Mouse (Mus musculus) ES-E14 (cell line): ENCODE measurements around the gene Hsp90ab1.

ENCODE experiments used
- CHD2 ChIP-seq: IDR thresholded peaks from 2 replicates; pipeline ENCODE4 v1.6.1; 2014; ENCODE audit warnings: mild to moderate bottlenecking, low read depth, low read length, inconsistent platforms
- HCFC1 ChIP-seq: IDR thresholded peaks from 2 replicates; pipeline ENCODE4 v1.6.1; 2012; ENCODE audit warnings: low read length, inconsistent platforms, borderline replicate concordance; ENCODE audit not compliant: insufficient read depth
- ZC3H11A ChIP-seq: IDR thresholded peaks from 2 replicates; pipeline ENCODE4 v1.6.1; 2012; ENCODE audit warnings: low read depth, mild to moderate bottlenecking, inconsistent platforms, low read length, borderline replicate concordance
- ZNF384 ChIP-seq: IDR thresholded peaks from 2 replicates; pipeline ENCODE4 v1.6.1; 2012; ENCODE audit warnings: low read depth, low read length, inconsistent platforms

DNA sequence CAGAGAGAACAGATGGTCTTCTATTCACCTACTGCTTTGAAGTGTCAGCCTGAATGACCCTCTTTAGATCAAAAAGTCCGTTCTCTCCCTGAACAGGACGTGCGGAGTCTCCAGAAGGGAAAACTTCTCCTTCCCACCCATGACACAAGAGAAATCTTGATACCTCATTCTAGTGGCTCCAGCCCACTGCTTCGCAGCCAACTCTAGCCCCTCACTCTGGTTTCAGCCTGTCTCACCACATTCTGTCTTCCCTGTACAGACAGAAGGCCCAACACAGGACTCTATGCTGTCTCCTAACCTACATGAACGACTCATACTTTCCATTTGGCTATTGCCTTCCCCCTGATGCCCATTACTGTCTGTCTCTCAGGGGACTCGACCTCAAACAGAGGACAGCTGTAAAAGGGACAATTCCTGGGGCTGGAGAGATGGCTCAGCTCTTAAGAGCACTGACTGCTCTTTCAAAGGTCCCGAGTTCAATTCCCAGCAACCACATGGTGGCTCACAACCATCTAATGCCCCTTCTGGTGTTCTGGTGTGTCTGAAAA lies 21.7 kb downstream of the Hsp90ab1 start:
- TF ChIP-seq ZNF384, result no peak
- TF ChIP-seq CHD2, result no peak
- TF ChIP-seq HCFC1, result no peak
- no peak for TF ChIP-seq ZC3H11A
